Mouse (Mus musculus): ENCODE data around the gene Adgrl1.
A peak's percentile ranks its signal among the peaks of the same experiment; 100 is the strongest.

Gene Adgrl1

GRCm38 (mm10) chr8:83899363-83900252, at the start of gene Adgrl1:
Gene Adgrl1 (plus strand): TSS chr8:83900105.
- DNase-seq (ENCODE audit: low read depth, low spot score): peak; percentile 96

GRCm38 (mm10) chr8:83852329-83852728, 47.6 kb upstream of the Adgrl1 start:
- DNase-seq (ENCODE audit: low read depth, low spot score): no peak

GRCm38 (mm10) chr8:83853323-83854050, 46.4 kb upstream of the Adgrl1 start:
- no peak for DNase-seq (ENCODE audit: low read depth, low spot score)

GRCm38 (mm10) chr8:83856486-83857065, 43.3 kb upstream of the Adgrl1 start:
- no peak for DNase-seq (ENCODE audit: low read depth, low spot score)

GRCm38 (mm10) chr8:83862439-83863268, 37.3 kb upstream of the Adgrl1 start:
- no peak for DNase-seq (ENCODE audit: low read depth, low spot score)

- DNase-seq (ENCODE audit: low read depth, low spot score): peak; percentile 86
Measured at GRCm38 (mm10) chr8:83874881-83875655, 24.8 kb upstream of the Adgrl1 start.

- no peak for DNase-seq (ENCODE audit: low read depth, low spot score)
Measured at GRCm38 (mm10) chr8:83875656-83876040, 24.3 kb upstream of the Adgrl1 start.

GRCm38 (mm10) chr8:83876080-83876837, 23.6 kb upstream of the Adgrl1 start:
- DNase-seq (ENCODE audit: low read depth, low spot score): no peak

- no peak for DNase-seq (ENCODE audit: low read depth, low spot score)
Measured at GRCm38 (mm10) chr8:83876838-83877223, 23.1 kb upstream of the Adgrl1 start.

- no peak for DNase-seq (ENCODE audit: low read depth, low spot score)
Measured at GRCm38 (mm10) chr8:83888409-83888808, 11.5 kb upstream of the Adgrl1 start.

GRCm38 (mm10) chr8:83892061-83892460, 7.8 kb upstream of the Adgrl1 start:
- no peak for DNase-seq (ENCODE audit: low read depth, low spot score)

- peak; percentile 56 for DNase-seq (ENCODE audit: low read depth, low spot score)
Measured at GRCm38 (mm10) chr8:83893915-83894314, 6.0 kb upstream of the Adgrl1 start.

- peak; percentile 65 for DNase-seq (ENCODE audit: low read depth, low spot score)
Measured at GRCm38 (mm10) chr8:83895894-83896293, 4.0 kb upstream of the Adgrl1 start.

GRCm38 (mm10) chr8:83896461-83896860, 3.4 kb upstream of the Adgrl1 start:
- no peak for DNase-seq (ENCODE audit: low read depth, low spot score)

GRCm38 (mm10) chr8:83897211-83897610, 2.7 kb upstream of the Adgrl1 start:
- peak; percentile 66 for DNase-seq (ENCODE audit: low read depth, low spot score)

GRCm38 (mm10) chr8:83898456-83898855, 1.4 kb upstream of the Adgrl1 start:
- DNase-seq (ENCODE audit: low read depth, low spot score): peak; percentile 39

GRCm38 (mm10) chr8:83898985-83899362, 931 bp upstream of the Adgrl1 start:
- DNase-seq (ENCODE audit: low read depth, low spot score): peak; percentile 84

- peak; percentile 44 for DNase-seq (ENCODE audit: low read depth, low spot score)
Measured at GRCm38 (mm10) chr8:83900266-83900956, 506 bp downstream of the Adgrl1 start.

GRCm38 (mm10) chr8:83900957-83901270, 1.0 kb downstream of the Adgrl1 start:
- DNase-seq (ENCODE audit: low read depth, low spot score): peak; percentile 15

Data from mesoderm, embryonic 11.5 days (tissue).